Mouse (Mus musculus) embryonic stem cell, embryonic (primary cell): ENCODE data around the gene Rab11fip3.

Experiments used
- CTCF ChIA-PET, 4 experiments: fragments of 300-600 bp in 2 of 4; fragments of 350-600 bp in 2 of 4; sonication (Branson Sonifier 250); formaldehyde crosslinking; loops; one replicate each; lab custom pipeline; 2022; ENCODE audit warnings: inconsistent platforms in 2 of 4; lab: Charles Lee
- POLR2A ChIA-PET, 4 experiments: fragments of 300-600 bp in 2 of 4; fragments of 350-600 bp in 2 of 4; sonication (Branson Sonifier 250); formaldehyde crosslinking; loops; one replicate each; lab custom pipeline; 2022; ENCODE audit warnings: antibody characterized with exemption in 4 of 4, inconsistent platforms in 1 of 4; lab: Charles Lee

The Rab11fip3 gene

GRCm38 (mm10) chr17:26100166-26100565, 30.8 kb upstream of the Rab11fip3 start:
- POLR2A ChIA-PET: interaction anchor here in 2 of 4 experiments (0.9 to 11.1 kb wide), 7 partner anchors 10 to 31 kb away, joined by 3 to 106 read pairs (median 4); partner anchors contain the start of genes Tmem8 (in 2 of the 2), Decr2 (in 1 of the 2) and Rab11fip3 (in 1 of the 2)
- CTCF ChIA-PET: interaction anchor here in 2 of 4 experiments (0.6 to 1.5 kb wide), 4 partner anchors 23 to 817 kb away, joined by 3 to 6 read pairs (median 4); partner anchors contain the start of genes Kifc5b (in 1 of the 2) and Mrpl28 (in 1 of the 2)

GRCm38 (mm10) chr17:26099316-26099715, 30.0 kb upstream of the Rab11fip3 start:
- ChIA-PET CTCF (interaction anchor here in 2 of 4 experiments (0.7 kb wide), 2 partner anchors 9 to 818 kb away, joined by 3 read pairs; partner anchors contain the start of genes Decr2 (in 1 of the 2) and Kifc5b (in 1 of the 2)), POLR2A (interaction anchor here in 1 of 4 experiments (0.7 to 11.1 kb wide), 5 partner anchors 9 to 31 kb away, joined by 3 to 106 read pairs (median 3); partner anchors contain the start of genes Decr2, Rab11fip3 and Tmem8)

- CTCF ChIA-PET: interaction anchor here in 1 of 4 experiments (0.7 kb wide), 1 partner anchor 8 kb away, joined by 3 read pairs; the partner anchor contains the start of gene Decr2
Observed at GRCm38 (mm10) chr17:26098461-26098860, 29.1 kb upstream of the Rab11fip3 start.

GRCm38 (mm10) chr17:26095121-26095740, 25.9 kb upstream of the Rab11fip3 start, which contains the start of gene Nme4:
Gene Nme4, minus strand, starts transcription at chr17:26095602.
- ChIA-PET POLR2A (interaction anchor here in 3 of 4 experiments (0.6 to 11.1 kb wide), 30 partner anchors 10 to 227 kb away, joined by 3 to 106 read pairs (median 3); partner anchors contain the start of genes Rab11fip3 (in 3 of the 3), Luc7l (in 2 of the 3), Tmem8 (in 2 of the 3) and Mrpl28 (in 1 of the 3)), CTCF (interaction anchor here (0.5 to 2.0 kb wide), 9 partner anchors 18 to 173 kb away, joined by 4 to 7 read pairs (median 5); partner anchors contain the start of genes Mrpl28 (in 1 of the 4) and Tmem8 (in 1 of the 4))

More at GRCm38 (mm10) chr17:26098461-26098860, 29.1 kb upstream of the Rab11fip3 start:
- POLR2A ChIA-PET: interaction anchor here in 2 of 4 experiments (1.5 to 11.1 kb wide), 3 partner anchors 11 to 29 kb away, joined by 3 to 106 read pairs (median 3); partner anchors contain the start of genes Rab11fip3 (in 1 of the 2) and Tmem8 (in 1 of the 2)

GRCm38 (mm10) chr17:26094531-26095110, 25.3 kb upstream of the Rab11fip3 start:
- ChIA-PET POLR2A (interaction anchor here (0.6 to 11.1 kb wide), 33 partner anchors 9 to 286 kb away, joined by 3 to 106 read pairs (median 3); partner anchors contain the start of genes Rab11fip3 (in 3 of the 4), Tmem8 (in 2 of the 4), Fbxl16 (in 1 of the 4) and Luc7l (in 1 of the 4)), CTCF (interaction anchor here (0.5 to 2.0 kb wide), 9 partner anchors 18 to 297 kb away, joined by 3 to 7 read pairs (median 4); partner anchors contain the start of genes Mrpl28 (in 1 of the 4) and Tmem8 (in 1 of the 4))

- ChIA-PET POLR2A (interaction anchor here in 3 of 4 experiments (0.5 to 3.3 kb wide), 43 partner anchors 9 to 1132 kb away, joined by 3 to 39 read pairs (median 4); partner anchors contain the start of genes Rab11fip3 (in 3 of the 3), Tmem8 (in 2 of the 3), Axin1 (in 1 of the 3) and Chtf18 (in 1 of the 3)), CTCF (interaction anchor here (0.6 to 2.9 kb wide), 46 partner anchors 9 to 363 kb away, joined by 3 to 22 read pairs (median 4); partner anchors contain the start of genes Rab11fip3 (in 2 of the 4), Tmem8 (in 2 of the 4), Axin1 (in 1 of the 4) and Fam234a (in 1 of the 4))
Observed at GRCm38 (mm10) chr17:26089905-26090632, 20.7 kb upstream of the Rab11fip3 start, which contains the start of gene Decr2. Gene Decr2, minus strand, starts transcription at chr17:26090337.

- ChIA-PET CTCF (interaction anchor here (0.6 to 1.5 kb wide), 11 partner anchors 10 to 583 kb away, joined by 3 to 10 read pairs (median 3); partner anchors contain the start of genes Rab11fip3 (in 2 of the 4) and Axin1 (in 1 of the 4)), POLR2A (interaction anchor here in 3 of 4 experiments (0.6 to 2.2 kb wide), 14 partner anchors 10 to 185 kb away, joined by 3 to 11 read pairs (median 3); partner anchors contain the start of gene Rab11fip3 (in 1 of the 3))
Observed at GRCm38 (mm10) chr17:26087059-26087564, 17.8 kb upstream of the Rab11fip3 start.

- CTCF ChIA-PET: interaction anchor here (0.5 to 2.3 kb wide), 7 partner anchors 10 to 1951 kb away, joined by 3 to 8 read pairs (median 5); partner anchors contain the start of genes Decr2 (in 1 of the 4) and Rab11fip3 (in 1 of the 4)
- POLR2A ChIA-PET: interaction anchor here in 3 of 4 experiments (0.6 to 2.6 kb wide), 16 partner anchors 8 to 336 kb away, joined by 3 to 13 read pairs (median 3); partner anchors contain the start of genes Rab11fip3 (in 3 of the 3), Decr2 (in 2 of the 3) and Mettl26 (in 1 of the 3)
Observed at GRCm38 (mm10) chr17:26080867-26081266, 11.5 kb upstream of the Rab11fip3 start.

- ChIA-PET POLR2A (interaction anchor here in 2 of 4 experiments (0.6 to 1.7 kb wide), 3 partner anchors 9 to 867 kb away, joined by 4 to 6 read pairs (median 6); partner anchors contain the start of genes Decr2 (in 1 of the 2) and Rab11fip3 (in 1 of the 2)), CTCF (no interaction called here)
Observed at GRCm38 (mm10) chr17:26078851-26079250, 9.5 kb upstream of the Rab11fip3 start.

- ChIA-PET POLR2A (interaction anchor here in 2 of 4 experiments (0.6 to 1.8 kb wide), 3 partner anchors 9 to 13 kb away, joined by 3 to 5 read pairs (median 3); no protein-coding TSS in a partner anchor), CTCF (no interaction called here)
Observed at GRCm38 (mm10) chr17:26075246-26075645, 5.9 kb upstream of the Rab11fip3 start.

- ChIA-PET POLR2A (interaction anchor here in 3 of 4 experiments (0.8 to 5.4 kb wide), 11 partner anchors 8 to 237 kb away, joined by 3 to 79 read pairs (median 6); partner anchors contain the start of genes Decr2 (in 2 of the 3) and Stub1 (in 1 of the 3)), CTCF (interaction anchor here in 1 of 4 experiments (0.9 to 2.9 kb wide), 2 partner anchors 20 to 61 kb away, joined by 3 to 9 read pairs; partner anchors contain the start of gene Decr2)
Observed at GRCm38 (mm10) chr17:26070136-26070535, 781 bp upstream of the Rab11fip3 start.

- ChIA-PET POLR2A (interaction anchor here (0.6 to 5.4 kb wide), 52 partner anchors 7 to 1540 kb away, joined by 3 to 79 read pairs (median 4); partner anchors contain the start of genes Decr2 (in 2 of the 4), Capn15 (in 1 of the 4), Luc7l (in 1 of the 4) and Mcrip2 (in 1 of the 4)), CTCF (interaction anchor here in 3 of 4 experiments (0.5 to 3.6 kb wide), 14 partner anchors 10 to 140 kb away, joined by 3 to 21 read pairs (median 4); partner anchors contain the start of gene Decr2 (in 2 of the 3))
Observed at GRCm38 (mm10) chr17:26068024-26068830, 1.1 kb downstream of the Rab11fip3 start.

- ChIA-PET POLR2A (interaction anchor here in 2 of 4 experiments (0.6 to 1.3 kb wide), 11 partner anchors 8 to 234 kb away, joined by 3 to 4 read pairs (median 3); partner anchors contain the start of gene Stub1 (in 1 of the 2)), CTCF (interaction anchor here in 3 of 4 experiments (0.6 to 3.6 kb wide), 4 partner anchors 24 to 121 kb away, joined by 3 to 21 read pairs (median 6); partner anchors contain the start of gene Decr2 (in 1 of the 3))
Observed at GRCm38 (mm10) chr17:26066488-26067020, 2.8 kb downstream of the Rab11fip3 start.

- ChIA-PET POLR2A (interaction anchor here in 1 of 4 experiments (1.1 to 1.4 kb wide), 2 partner anchors 9 to 26 kb away, joined by 4 to 5 read pairs; no protein-coding TSS in a partner anchor), CTCF (interaction anchor here in 1 of 4 experiments (2.0 kb wide), 1 partner anchor 24 kb away, joined by 7 read pairs; no protein-coding TSS in a partner anchor)
Observed at GRCm38 (mm10) chr17:26064916-26065315, 4.4 kb downstream of the Rab11fip3 start.
